Mouse (Mus musculus): ENCODE measurements at regions not wholly inside any gene's neighbourhood (a gene's known extent, or its start where the extent isn't known, plus 50 kb on each side); places are given as distances from the start of the nearest gene placed in this dataset.

- H3K27ac ChIP-seq (ENCODE audit: insufficient read depth, low read depth, low read length): no peak overlapping the region
- H3K27me3 ChIP-seq (replicated peaks; ENCODE audit: control insufficient read depth, insufficient read depth, low read length): no peaks in the 10 kb centered on the region
- H3K36me3 ChIP-seq (ENCODE audit: control insufficient read depth, insufficient read depth, low read length): no peaks in the 10 kb centered on the region
- H3K4me1 ChIP-seq (ENCODE audit: control insufficient read depth, insufficient read depth, low read length): no peaks in the 10 kb centered on the region
- H3K4me3 ChIP-seq (ENCODE audit: insufficient read depth, low read depth, low read length): no peak overlapping the region
- DNase-seq: no peak
- TF ChIP-seq CTCF (conservative IDR thresholded peaks at IDR 0.05; ENCODE audit: insufficient read depth, insufficient read length, low read depth, low read length) (no peak), POLR2A (IDR thresholded peaks at IDR 0.05; ENCODE audit: low read depth, low read length) (no peak)
- 40% methylated on average over 1 of the region's 1 CpGs for WGBS
Observed at GRCm38 (mm10) chr13:64594376-64594775, 96.8 kb upstream of the Fam240b start.

DNA sequence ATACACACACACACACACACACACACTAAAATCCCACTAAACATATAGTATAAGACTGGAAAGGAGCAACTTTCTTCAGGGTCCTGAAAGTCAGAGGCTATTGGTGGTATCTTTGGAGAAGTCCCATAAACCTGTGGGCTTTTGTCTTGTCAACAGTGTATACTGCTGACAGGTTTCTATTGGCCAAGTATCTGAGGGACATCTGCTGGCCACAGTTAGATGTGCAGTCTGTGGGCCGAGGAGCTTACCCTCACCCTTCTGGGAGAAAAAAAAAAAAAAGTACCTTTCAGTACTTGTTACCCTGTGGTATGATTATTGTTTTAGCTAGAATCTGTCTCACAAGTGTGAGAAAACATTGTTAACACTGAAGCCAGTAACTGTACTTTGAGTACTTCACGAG is 76.1 kb upstream of the Fam240b start:
- H3K36me3 ChIP-seq (ENCODE audit: control insufficient read depth, insufficient read depth, low read length): no peaks in the 10 kb centered on the region
- no peak overlapping the region for H3K4me3 ChIP-seq (ENCODE audit: insufficient read depth, low read depth, low read length)
- no peak overlapping the region for H3K27ac ChIP-seq (ENCODE audit: insufficient read depth, low read depth, low read length)
- TF ChIP-seq CTCF (conservative IDR thresholded peaks at IDR 0.05; ENCODE audit: insufficient read depth, insufficient read length, low read depth, low read length) (peak; percentile 50), POLR2A (IDR thresholded peaks at IDR 0.05; ENCODE audit: low read depth, low read length) (no peak)
- H3K4me1 ChIP-seq (ENCODE audit: control insufficient read depth, insufficient read depth, low read length): no peaks in the 10 kb centered on the region
- 43% methylated on average over 2 of the region's 2 CpGs for WGBS
- DNase-seq: peak; percentile 29
- H3K27me3 ChIP-seq (replicated peaks; ENCODE audit: control insufficient read depth, insufficient read depth, low read length): no peaks in the 10 kb centered on the region

GRCm38 (mm10) chr13:64568876-64569275 is 71.3 kb upstream of the Fam240b start:
- DNase-seq: no peak
- TF ChIP-seq CTCF (conservative IDR thresholded peaks at IDR 0.05; ENCODE audit: insufficient read depth, insufficient read length, low read depth, low read length) (no peak), POLR2A (IDR thresholded peaks at IDR 0.05; ENCODE audit: low read depth, low read length) (no peak)
- WGBS: 60% methylated on average over 6 of the region's 6 CpGs

GRCm38 (mm10) chr13:64566966-64567708 is 69.5 kb upstream of the Fam240b start:
- Histone ChIP-seq H3K36me3 (ENCODE audit: control insufficient read depth, insufficient read depth, low read length) (no peaks in the 10 kb centered on the region), H3K4me3 (ENCODE audit: insufficient read depth, low read depth, low read length) (no peak overlapping the region), H3K27ac (ENCODE audit: insufficient read depth, low read depth, low read length) (no peak overlapping the region), H3K27me3 (replicated peaks; ENCODE audit: control insufficient read depth, insufficient read depth, low read length) (no peaks in the 10 kb centered on the region), H3K4me1 (ENCODE audit: control insufficient read depth, insufficient read depth, low read length) (no peaks in the 10 kb centered on the region)
- no peak for TF ChIP-seq POLR2A (IDR thresholded peaks at IDR 0.05; ENCODE audit: low read depth, low read length)
- no peak for TF ChIP-seq CTCF (conservative IDR thresholded peaks at IDR 0.05; ENCODE audit: insufficient read depth, insufficient read length, low read depth, low read length)
- DNase-seq: no peak
- 73% methylated on average over 2 of the region's 2 CpGs for WGBS

More at GRCm38 (mm10) chr13:64568876-64569275, 71.3 kb upstream of the Fam240b start:
- no peaks in the 10 kb centered on the region for H3K36me3 ChIP-seq (ENCODE audit: control insufficient read depth, insufficient read depth, low read length)
- no peaks in the 10 kb centered on the region for H3K27me3 ChIP-seq (replicated peaks; ENCODE audit: control insufficient read depth, insufficient read depth, low read length)
- no peak overlapping the region for H3K27ac ChIP-seq (ENCODE audit: insufficient read depth, low read depth, low read length)
- H3K4me1 ChIP-seq (ENCODE audit: control insufficient read depth, insufficient read depth, low read length): no peaks in the 10 kb centered on the region
- no peak overlapping the region for H3K4me3 ChIP-seq (ENCODE audit: insufficient read depth, low read depth, low read length)

GRCm38 (mm10) chr13:64565791-64566190 is 68.2 kb upstream of the Fam240b start:
- H3K27ac ChIP-seq (ENCODE audit: insufficient read depth, low read depth, low read length): no peak overlapping the region
- DNase-seq: no peak
- no peak overlapping the region for H3K4me3 ChIP-seq (ENCODE audit: insufficient read depth, low read depth, low read length)
- no peaks in the 10 kb centered on the region for H3K36me3 ChIP-seq (ENCODE audit: control insufficient read depth, insufficient read depth, low read length)
- TF ChIP-seq POLR2A (IDR thresholded peaks at IDR 0.05; ENCODE audit: low read depth, low read length) (no peak), CTCF (conservative IDR thresholded peaks at IDR 0.05; ENCODE audit: insufficient read depth, insufficient read length, low read depth, low read length) (no peak)
- no peaks in the 10 kb centered on the region for H3K27me3 ChIP-seq (replicated peaks; ENCODE audit: control insufficient read depth, insufficient read depth, low read length)
- H3K4me1 ChIP-seq (ENCODE audit: control insufficient read depth, insufficient read depth, low read length): no peaks in the 10 kb centered on the region
